Mouse (Mus musculus) left cerebral cortex, postnatal 36 days (tissue): ENCODE measurements around the gene Phykpl. TPM values are rescaled to one million over a fixed set of nuclear protein-coding genes. Genes with fewer than 3 reads are reported as not detected.
A peak's percentile ranks its signal among the peaks of the same experiment; 100 is the strongest.

Source experiments
- DNase-seq, 2 experiments: peaks; one replicate each; pipeline ENCODE4 v3.0.0; 2021 to 2022; ENCODE audit warnings: low spot score in 2 of 2, mixed read lengths in 1 of 2
- intact Hi-C: fragments of 180-260 bp; cut with DNase I; formaldehyde crosslinking; loops from one replicate; pipeline ENCODE4 v1.15.1; 2025
- total RNA-seq, 2 experiments: library from RNA; stranded (reverse); gene quantifications; 2 replicates each; pipeline ENCODE4 v1.2.3; 2021

Phykpl gene
- total RNA-seq: 1 to 10 TPM; 6.7 to 9.4 TPM

- intact Hi-C loops: no loop called here
- DNase-seq: peak; percentile 92 to 94
Observed at GRCm38 (mm10) chr11:51584431-51585248, at the start of gene Phykpl. TSS of gene Phykpl (plus strand) at chr11:51584757.

- intact Hi-C loops: loop anchor here (5.0 to 10.0 kb wide), 2 partner anchors 211 to 594 kb away; partner anchors contain the start of gene 4933414I15Rik
- DNase-seq: no peak
Observed at GRCm38 (mm10) chr11:51538388-51538787, 46.2 kb upstream of the Phykpl start.

GRCm38 (mm10) chr11:51538919-51539758 is 45.4 kb upstream of the Phykpl start:
- intact Hi-C loops: loop anchor here (5.0 to 10.0 kb wide), 2 partner anchors 212 to 594 kb away; partner anchors contain the start of gene 4933414I15Rik
- DNase-seq: peak in 1 of 2 experiments; percentile 16

- peak; percentile 87 to 91 for DNase-seq
- intact Hi-C loops: loop anchor here (5.0 to 10.0 kb wide), 2 partner anchors 213 to 595 kb away; partner anchors contain the start of gene 4933414I15Rik
Observed at GRCm38 (mm10) chr11:51539759-51540282, 44.7 kb upstream of the Phykpl start.

GRCm38 (mm10) chr11:51542424-51542823 is 42.1 kb upstream of the Phykpl start:
- intact Hi-C loops: no loop called here
- DNase-seq: no peak

- no peak for DNase-seq
- intact Hi-C loops: no loop called here
Observed at GRCm38 (mm10) chr11:51543487-51544050, 41.0 kb upstream of the Phykpl start.

- no peak for DNase-seq
Observed at GRCm38 (mm10) chr11:51544413-51544812, 40.1 kb upstream of the Phykpl start.

GRCm38 (mm10) chr11:51545811-51546210 is 38.7 kb upstream of the Phykpl start:
- intact Hi-C loops: no loop called here
- DNase-seq: no peak

More at GRCm38 (mm10) chr11:51544413-51544812, 40.1 kb upstream of the Phykpl start:
- intact Hi-C loops: no loop called here

- no peak for DNase-seq
- intact Hi-C loops: no loop called here
Observed at GRCm38 (mm10) chr11:51551253-51551652, 33.3 kb upstream of the Phykpl start.

- DNase-seq: no peak
- intact Hi-C loops: no loop called here
Observed at GRCm38 (mm10) chr11:51552091-51552490, 32.5 kb upstream of the Phykpl start.

- DNase-seq: no peak
- intact Hi-C loops: no loop called here
Observed at GRCm38 (mm10) chr11:51554590-51554989, 30.0 kb upstream of the Phykpl start.

GRCm38 (mm10) chr11:51555066-51555465 is 29.5 kb upstream of the Phykpl start:
- intact Hi-C loops: no loop called here
- DNase-seq: no peak

GRCm38 (mm10) chr11:51563276-51563675 is 21.3 kb upstream of the Phykpl start:
- DNase-seq: no peak
- intact Hi-C loops: no loop called here

GRCm38 (mm10) chr11:51565062-51565461 is 19.5 kb upstream of the Phykpl start:
- intact Hi-C loops: no loop called here
- DNase-seq: no peak

GRCm38 (mm10) chr11:51565951-51566350 is 18.6 kb upstream of the Phykpl start:
- intact Hi-C loops: no loop called here
- DNase-seq: no peak

GRCm38 (mm10) chr11:51568801-51569200 is 15.8 kb upstream of the Phykpl start:
- DNase-seq: no peak
- intact Hi-C loops: no loop called here

- intact Hi-C loops: no loop called here
- DNase-seq: no peak
Observed at GRCm38 (mm10) chr11:51576454-51576853, 8.1 kb upstream of the Phykpl start.

- intact Hi-C loops: no loop called here
- DNase-seq: no peak
Observed at GRCm38 (mm10) chr11:51577587-51577986, 7.0 kb upstream of the Phykpl start.

GRCm38 (mm10) chr11:51579024-51579423 is 5.5 kb upstream of the Phykpl start:
- intact Hi-C loops: no loop called here
- no peak for DNase-seq

- intact Hi-C loops: no loop called here
- peak; percentile 31 to 38 for DNase-seq
Observed at GRCm38 (mm10) chr11:51582713-51583112, 1.8 kb upstream of the Phykpl start.
